Mouse (Mus musculus) heart, adult 2 months (tissue): ENCODE measurements around the gene Fhad1.

ENCODE experiments used
- CTCF ChIP-seq: fragments of 200-600 bp; IDR thresholded peaks from 2 replicates; pipeline ENCODE4 v1.8.1; 2022; ENCODE audit warnings: antibody characterized with exemption, mild to moderate bottlenecking, moderate library complexity
- EP300 ChIP-seq: fragments of 200-500 bp; IDR thresholded peaks from 2 replicates; pipeline ENCODE4 v1.6.1; 2011; ENCODE audit warnings: low read depth, low read length, control low read depth; ENCODE audit not compliant: insufficient read depth
- POLR2A ChIP-seq: fragments of 200-500 bp; IDR thresholded peaks from 2 replicates; pipeline ENCODE4 v1.6.1; 2011; ENCODE audit warnings: mild to moderate bottlenecking, low read depth, low read length, control low read depth; ENCODE audit not compliant: insufficient read depth

GRCm38 (mm10) chr4:141938535-141938934 is 76.3 kb downstream of the Fhad1 start:
- TF ChIP-seq CTCF = peak; percentile 21
- no peak for TF ChIP-seq POLR2A
- TF ChIP-seq EP300 = no peak
